Mouse (Mus musculus) 416B (cell line): ENCODE data around the gene Hlcs.

ENCODE experiments used
- DNase-seq: peaks from one replicate; pipeline ENCODE4 v3.0.0; 2011; ENCODE audit warnings: low read depth

The Hlcs gene

GRCm38 (mm10) chr16:94162000-94162399 is 151.4 kb downstream of the Hlcs start:
- peak; percentile 57 for DNase-seq

DNA sequence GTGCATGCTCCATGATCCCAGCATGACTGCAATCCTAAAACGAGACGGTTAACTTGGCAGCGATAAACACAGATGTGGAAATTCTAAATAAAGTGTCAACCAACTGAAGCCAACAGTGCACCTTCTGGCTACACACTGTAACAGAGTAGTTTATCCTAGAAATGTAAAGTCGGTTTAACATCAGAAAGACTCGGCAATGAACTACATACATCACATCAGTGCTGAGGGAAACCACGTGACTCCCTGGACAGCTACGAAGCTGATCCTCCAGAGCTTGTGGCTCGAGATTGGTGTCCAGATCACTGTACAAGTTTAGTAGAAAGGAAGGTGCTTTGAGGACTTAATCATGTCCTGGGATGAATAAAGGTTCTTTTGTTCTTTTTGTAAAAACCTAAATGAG is 155.6 kb downstream of the Hlcs start:
- no peak for DNase-seq

- no peak for DNase-seq
These were observed 158.2 kb downstream of the Hlcs start for GRCm38 (mm10) chr16:94155041-94155653.

DNA sequence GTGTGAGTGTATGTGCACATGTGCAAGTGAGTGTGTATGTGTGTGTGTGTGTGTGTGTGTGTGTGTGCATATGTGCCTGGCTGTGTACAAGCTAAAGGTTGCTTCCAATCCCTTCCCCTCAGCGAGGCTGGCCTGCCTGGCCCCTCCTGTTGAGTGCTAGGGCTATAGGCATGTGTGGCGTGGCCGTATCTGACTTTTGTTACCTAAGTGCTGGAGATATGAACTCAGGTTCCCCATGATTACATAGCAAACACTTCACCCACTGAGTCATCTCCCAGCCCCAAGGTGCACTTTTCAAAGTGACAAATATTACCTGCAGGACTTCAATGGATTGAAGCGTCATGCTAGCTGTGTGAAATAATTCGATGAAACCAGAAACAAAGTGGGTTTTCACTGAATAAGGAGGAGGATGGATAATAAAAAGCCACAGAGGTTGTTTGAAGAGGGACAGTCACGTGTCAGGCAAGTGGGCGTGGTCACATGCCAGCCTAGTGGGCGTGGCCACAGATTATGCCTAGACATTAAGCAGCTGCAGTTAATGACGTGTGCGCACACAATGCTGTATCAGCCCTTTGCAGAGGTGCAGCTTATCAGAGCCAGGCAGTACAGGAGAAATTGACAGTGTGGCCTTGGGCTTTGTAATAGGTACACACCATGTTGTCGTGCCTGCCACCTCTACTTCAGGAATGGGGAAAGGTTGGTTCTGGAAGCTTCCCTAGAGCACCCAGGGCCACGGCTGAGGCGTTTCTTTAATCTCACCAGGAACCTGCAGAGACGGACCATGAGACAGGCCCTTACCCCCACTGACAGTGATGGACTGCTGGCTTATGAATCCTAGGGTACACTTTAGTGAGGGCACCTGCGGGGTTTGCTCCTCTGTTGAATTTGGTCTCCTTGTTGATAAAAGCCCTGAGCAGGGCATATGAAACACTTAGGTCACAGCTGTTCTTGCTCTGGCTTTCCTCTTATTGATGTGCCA is 163.0 kb downstream of the Hlcs start:
- peak; percentile 13 for DNase-seq

GRCm38 (mm10) chr16:94148139-94148538 is 165.2 kb downstream of the Hlcs start:
- peak; percentile 34 for DNase-seq

DNA sequence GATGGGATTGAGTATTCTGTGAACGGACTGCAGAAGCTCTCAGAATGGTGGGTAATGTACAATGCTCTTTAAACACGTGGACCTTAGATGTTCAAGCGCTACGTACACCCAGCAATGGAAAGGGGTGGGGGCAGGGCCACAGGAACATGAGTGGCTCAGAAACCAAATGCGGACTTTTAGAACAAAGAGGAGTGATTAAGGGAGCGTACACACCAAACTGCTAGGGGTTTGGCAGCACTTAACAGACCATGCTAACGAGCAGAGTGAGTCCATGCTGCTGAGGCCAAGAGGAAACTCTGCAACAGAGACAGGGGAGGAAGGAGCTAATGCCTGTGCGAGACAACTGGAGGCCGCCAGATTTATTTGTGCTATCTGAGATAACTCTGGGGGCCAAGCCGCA is 170.0 kb downstream of the Hlcs start:
- no peak for DNase-seq

- no peak for DNase-seq
These were observed 172.6 kb downstream of the Hlcs start for GRCm38 (mm10) chr16:94140746-94141145.

GRCm38 (mm10) chr16:94134218-94134617 is 179.2 kb downstream of the Hlcs start:
- DNase-seq = no peak

- DNase-seq = no peak
These were observed 185.0 kb downstream of the Hlcs start for GRCm38 (mm10) chr16:94128236-94128835.

GRCm38 (mm10) chr16:94126200-94126599 is 187.2 kb downstream of the Hlcs start:
- DNase-seq = no peak

DNA sequence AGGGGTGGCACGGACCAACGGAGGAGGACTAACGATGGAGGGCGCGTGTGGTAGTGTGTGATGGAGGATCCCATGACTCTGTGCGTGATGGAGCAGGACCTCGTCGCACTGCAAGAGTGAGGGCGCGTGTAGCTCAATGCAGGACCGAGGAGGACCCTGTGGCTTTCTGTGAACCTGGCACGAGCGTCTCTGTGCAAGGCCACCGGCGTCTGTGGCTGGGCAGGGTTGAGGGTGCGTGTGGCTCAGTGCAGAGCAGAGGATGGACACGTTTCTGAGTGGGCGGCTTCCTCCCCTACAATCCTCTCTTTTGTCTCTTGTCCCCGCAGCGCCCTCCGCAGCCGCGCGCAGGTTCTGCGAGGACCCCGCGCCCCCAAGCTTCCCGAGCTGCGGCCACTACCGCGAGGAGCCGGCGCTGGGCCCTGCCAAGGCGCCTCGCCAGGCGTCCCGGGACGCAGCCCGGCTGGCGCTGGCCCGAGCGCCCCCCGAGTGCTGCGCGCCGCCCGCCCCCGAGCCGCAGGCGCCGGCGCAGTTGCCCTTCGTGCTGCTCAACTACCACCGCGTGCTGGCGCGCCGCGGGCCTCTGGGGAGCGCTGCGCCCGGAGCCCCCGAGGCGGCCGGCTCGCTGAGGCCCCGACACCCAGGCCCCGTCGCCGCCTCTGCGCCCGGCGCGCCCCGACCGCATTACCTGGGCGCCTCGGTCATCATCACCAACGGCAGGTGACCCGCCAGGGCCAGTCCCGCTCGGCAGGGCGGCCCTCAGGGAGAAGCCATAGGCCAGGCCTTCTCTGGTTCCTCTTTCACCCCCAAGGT is 188.0 kb downstream of the Hlcs start:
- DNase-seq = no peak

DNA sequence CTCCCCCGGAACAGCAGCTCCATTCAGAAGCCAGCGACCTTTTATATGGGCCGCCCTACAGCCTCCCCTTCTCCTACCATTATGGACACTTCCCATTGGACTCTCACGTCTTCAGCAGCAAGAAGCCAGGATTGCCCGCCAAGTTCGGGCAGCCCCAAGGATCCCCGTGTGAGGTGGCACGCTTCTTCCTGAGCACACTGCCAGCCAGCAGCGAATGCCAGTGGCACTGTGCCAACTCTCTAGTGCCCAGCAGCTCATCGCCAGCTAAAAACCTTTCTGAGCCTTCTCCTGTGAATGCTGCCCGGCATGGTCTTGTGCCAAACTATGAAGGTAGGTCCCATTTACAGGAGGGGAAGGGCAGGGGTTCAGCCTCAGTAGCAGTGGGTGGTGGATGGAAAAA is 190.1 kb downstream of the Hlcs start:
- DNase-seq = no peak

DNA sequence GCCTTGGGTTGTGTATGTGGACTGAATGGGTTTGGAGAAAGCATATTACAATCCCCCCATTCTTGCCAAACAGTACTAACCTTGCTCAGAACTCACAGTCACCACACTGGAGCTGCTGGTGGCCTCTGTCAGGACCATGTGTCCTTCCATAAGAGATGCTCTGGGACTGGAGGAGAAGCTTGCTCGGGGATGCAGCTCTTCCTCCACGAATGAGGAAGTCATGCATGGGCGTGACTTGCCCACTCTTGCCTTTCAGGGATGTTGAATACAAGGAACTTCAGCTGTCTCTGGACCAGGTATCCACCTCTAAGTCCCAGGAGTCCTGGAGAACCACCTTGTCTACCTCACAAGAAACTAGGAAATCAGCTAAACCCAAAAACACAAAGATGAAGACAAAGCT is 191.0 kb downstream of the Hlcs start:
- DNase-seq = no peak

GRCm38 (mm10) chr16:94118394-94118793 is 195.0 kb downstream of the Hlcs start:
- DNase-seq = no peak

DNA sequence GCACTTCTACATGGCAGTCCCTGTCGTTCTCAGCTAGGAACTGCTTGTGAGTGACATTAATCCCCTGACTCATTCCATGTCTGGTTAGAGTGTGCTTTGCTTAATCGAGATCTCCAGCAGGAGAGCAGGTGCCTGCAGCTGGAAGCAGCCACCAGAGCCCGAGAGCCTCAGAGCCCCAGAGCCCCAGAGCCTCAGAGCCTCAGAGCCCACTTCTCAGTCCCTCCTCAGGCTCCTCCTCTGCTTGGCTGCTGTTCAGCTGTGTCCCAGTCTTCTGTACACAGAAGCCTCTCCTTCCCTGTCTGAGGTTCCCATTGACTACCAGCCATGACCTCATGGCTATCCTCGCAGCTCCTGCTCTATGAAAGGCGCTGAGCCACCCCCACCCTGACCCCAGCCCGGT is 196.0 kb downstream of the Hlcs start:
- DNase-seq = no peak

DNA sequence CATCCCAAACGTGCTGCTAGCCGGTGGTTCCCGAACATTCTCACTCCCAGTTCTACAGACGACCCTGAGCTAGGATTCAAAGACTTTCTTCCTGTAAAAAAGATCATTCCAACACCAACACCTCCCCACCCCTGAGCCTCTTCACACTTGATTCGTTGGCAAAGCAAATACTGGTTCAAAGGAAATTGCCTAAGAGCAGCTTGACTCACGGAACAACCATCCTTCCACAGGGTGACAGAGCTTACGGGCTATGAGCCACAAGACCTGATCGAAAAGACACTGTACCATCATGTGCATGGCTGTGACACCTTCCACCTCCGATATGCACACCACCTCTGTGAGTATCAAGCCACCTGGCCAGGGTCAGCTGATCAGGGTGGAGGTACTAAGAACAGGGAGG is 198.7 kb downstream of the Hlcs start:
- peak; percentile 86 for DNase-seq

DNA sequence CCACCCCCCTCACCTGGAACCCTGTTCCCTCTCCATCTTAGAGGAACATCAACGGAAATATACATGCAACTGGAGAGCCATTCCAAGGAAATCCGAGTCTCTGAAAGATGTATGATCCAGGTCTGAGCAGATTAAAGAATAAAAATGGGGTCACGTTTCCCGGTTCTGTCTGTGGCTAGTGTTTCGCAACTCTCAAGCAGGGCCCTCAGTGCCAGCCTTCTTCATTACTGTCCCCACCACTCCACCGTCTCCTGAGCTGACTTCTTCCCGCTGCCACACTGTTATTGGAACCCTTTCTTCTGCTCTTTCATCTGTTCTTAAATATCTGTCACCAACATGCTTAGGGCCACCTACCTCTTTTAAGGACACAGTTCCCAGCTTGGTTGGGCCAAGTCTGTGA is 200.2 kb downstream of the Hlcs start:
- peak; percentile 52 for DNase-seq

DNA sequence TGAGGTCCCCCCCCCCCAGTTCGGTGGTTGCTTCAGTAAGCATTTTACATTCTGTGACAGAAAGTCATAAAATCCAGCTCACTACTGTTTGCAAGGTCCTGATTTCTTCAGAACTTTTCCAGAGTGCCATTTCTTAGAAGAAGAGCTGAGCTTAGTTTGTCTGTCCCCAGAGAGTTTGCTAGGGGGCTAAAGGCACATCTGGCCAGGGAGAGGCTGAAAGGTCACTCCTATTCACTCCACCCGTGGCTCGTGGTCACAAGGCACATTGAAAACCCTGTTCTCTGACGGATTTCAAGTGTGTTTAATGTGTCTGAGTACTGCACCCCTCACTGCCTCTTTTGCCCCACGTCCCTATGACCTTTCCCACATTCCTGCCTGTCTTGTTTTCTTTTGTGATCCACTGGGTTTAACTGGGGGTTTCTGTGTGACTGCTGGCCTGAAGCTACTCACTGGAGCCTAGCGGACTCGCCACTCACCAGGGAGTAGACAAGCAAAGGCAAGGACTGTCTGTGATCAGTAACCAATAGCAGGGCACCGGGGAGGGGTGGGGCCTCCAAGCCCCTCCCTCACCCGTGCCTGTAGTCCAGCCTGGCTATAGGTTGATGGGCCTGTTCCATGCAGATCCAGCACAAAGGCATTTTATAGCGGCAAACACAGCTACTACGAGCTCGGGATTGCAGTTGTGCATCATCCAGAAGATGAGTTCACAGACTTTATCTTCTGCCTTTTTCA is 215.5 kb downstream of the Hlcs start:
- DNase-seq = peak; percentile 42

DNA sequence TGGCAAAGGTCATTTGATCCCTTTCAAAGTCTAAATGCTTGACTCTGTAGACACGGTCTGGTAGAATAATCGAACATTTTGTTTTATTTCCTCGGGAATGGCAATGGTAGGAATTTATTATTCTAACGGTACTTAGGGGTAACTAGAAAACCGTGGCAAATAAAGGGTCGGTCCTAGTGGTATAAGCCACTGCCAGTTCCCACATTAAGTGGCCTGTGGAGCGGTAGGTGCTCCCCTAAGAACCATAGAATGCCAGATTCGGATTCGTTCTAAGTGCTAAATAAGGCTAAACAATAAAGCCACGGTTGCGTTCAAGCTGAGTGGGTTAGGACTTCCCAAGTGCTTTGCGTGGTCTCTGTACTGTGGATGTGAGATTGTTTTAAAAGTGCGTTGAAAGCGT is 216.9 kb downstream of the Hlcs start:
- DNase-seq = no peak

DNA sequence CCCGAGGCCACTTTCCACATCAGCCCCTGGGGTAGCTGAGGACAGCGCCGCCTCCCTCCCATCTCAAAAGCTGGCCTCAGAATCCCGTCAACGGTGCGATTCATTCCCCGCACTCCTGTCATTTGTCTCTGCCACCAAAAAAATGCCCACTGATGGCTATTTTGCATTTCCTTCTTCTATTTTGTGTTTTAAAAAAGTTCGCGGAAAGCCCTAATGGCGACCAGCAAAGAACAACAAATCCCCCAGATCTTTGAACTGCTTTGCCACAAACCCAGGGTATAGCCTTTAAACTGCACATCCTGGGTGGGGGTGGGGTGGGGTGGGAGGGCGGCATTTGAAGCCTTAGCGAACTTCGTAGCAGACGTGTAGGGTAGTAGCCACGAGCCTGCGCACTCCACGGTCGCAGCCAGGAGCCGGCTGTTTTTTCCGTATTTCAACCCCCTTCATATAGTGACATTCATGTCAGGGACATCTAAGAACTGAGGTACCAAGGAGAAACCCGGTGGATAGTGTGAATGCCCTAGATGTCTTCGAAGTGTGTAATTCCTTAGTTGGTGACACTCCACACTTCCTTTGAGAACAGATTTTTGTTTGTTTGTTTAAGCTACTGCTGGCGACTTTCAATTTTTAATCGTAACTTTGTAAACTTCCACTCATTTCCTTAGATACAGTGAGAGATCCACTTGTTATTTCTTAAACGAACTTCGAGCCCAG is 218.1 kb downstream of the Hlcs start:
- DNase-seq = no peak
